Mouse (Mus musculus): ENCODE measurements around the gene Whamm. TPM values are rescaled to one million over a fixed set of nuclear protein-coding genes. Genes with fewer than 3 reads are reported as not detected.

Whamm gene
- total RNA-seq, 2 experiments from 2014 or later = 14.1 to 16.9 TPM

Other genes with a start within 250 kb of the Whamm start
- gene Rps17, start 226.0 kb upstream of the Whamm start, total RNA-seq (2015) = 1,953 and 2,112 TPM in 2 replicates
- gene Rps17, start 226.0 kb upstream of the Whamm start, total RNA-seq (2017) = 2,159 and 2,431 TPM in 2 replicates
- gene Cpeb1, start 115.8 kb upstream of the Whamm start, total RNA-seq (2015) = 0.22 and 0.34 TPM in 2 replicates
- gene Cpeb1, start 115.8 kb upstream of the Whamm start, total RNA-seq (2017) = 0.70 and 1.5 TPM in 2 replicates
- gene Ap3b2, start 77.3 kb upstream of the Whamm start, total RNA-seq (2015) = not detected in 2 replicates
- gene Ap3b2, start 77.3 kb upstream of the Whamm start, total RNA-seq (2017) = not detected in 2 replicates
- not detected in 2 replicates for gene BC048679, start 73.0 kb upstream of the Whamm start, total RNA-seq (2015)
- not detected in 2 replicates for gene BC048679, start 73.0 kb upstream of the Whamm start, total RNA-seq (2017)
- gene Fsd2, start 4.3 kb upstream of the Whamm start, total RNA-seq (2015) = 0.05 TPM in 1 of 2 replicates, not detected in the other
- gene Fsd2, start 4.3 kb upstream of the Whamm start, total RNA-seq (2017) = 0.11 TPM in 1 of 2 replicates, not detected in the other
- gene Homer2, start 136.3 kb downstream of the Whamm start, total RNA-seq (2015) = 0.14 and 0.42 TPM in 2 replicates
- gene Homer2, start 136.3 kb downstream of the Whamm start, total RNA-seq (2017) = 0.04 and 0.57 TPM in 2 replicates
- gene Ramac, start 191.7 kb downstream of the Whamm start, total RNA-seq (2015) = 112 and 116 TPM in 2 replicates
- 91.9 and 93.4 TPM in 2 replicates for gene Ramac, start 191.7 kb downstream of the Whamm start, total RNA-seq (2017)
- gene 3110040N11Rik, start 218.2 kb downstream of the Whamm start, total RNA-seq (2015) = 15.4 and 26.5 TPM in 2 replicates
- 34.6 and 53.8 TPM in 2 replicates for gene 3110040N11Rik, start 218.2 kb downstream of the Whamm start, total RNA-seq (2017)

All from megakaryocyte, adult 5-6 weeks (primary cell).